Mouse (Mus musculus) kidney, postnatal 0 days (tissue): ENCODE results near the gene Usp10. TPM values are rescaled to one million over a fixed set of nuclear protein-coding genes. Genes with fewer than 3 reads are reported as not detected.
A peak's percentile ranks its signal among the peaks of the same experiment; 100 is the strongest.

Experiments
- ATAC-seq: fragments of 200-750 bp; cut with Nextera tagmentation; replicated peaks from 2 replicates; pipeline ENCODE4 v1.8.0; 2017; ENCODE audit warnings: low read depth, moderate number of reproducible peaks, moderate TSS enrichment, moderate library complexity; ENCODE audit not compliant: low FRiP score
- DNase-seq: peaks from one replicate; pipeline ENCODE4 v3.0.0-alpha.2; 2016; ENCODE audit warnings: low spot score
- H3K27ac ChIP-seq: fragments of 300-500 bp; sonication (generic); 2 replicates; pipeline ENCODE4 v1.5.1; 2014; ENCODE audit warnings: mild to moderate bottlenecking
- H3K27me3 ChIP-seq: fragments of 300-500 bp; sonication (generic); 2 replicates; pipeline ENCODE4 v1.6.1; 2014; ENCODE audit warnings: low read length, mixed read lengths; ENCODE audit not compliant: insufficient read depth
- H3K36me3 ChIP-seq: fragments of 300-500 bp; sonication (generic); 2 replicates; pipeline ENCODE4 v1.6.1; 2014; ENCODE audit warnings: low read length, mixed read lengths; ENCODE audit not compliant: insufficient read depth
- H3K4me1 ChIP-seq: fragments of 300-500 bp; sonication (generic); replicated peaks from 2 replicates; pipeline ENCODE4 v1.6.1; 2014; ENCODE audit warnings: antibody characterized with exemption, low read length, mixed read lengths; ENCODE audit not compliant: insufficient read depth
- H3K4me2 ChIP-seq: fragments of 300-500 bp; sonication (generic); 2 replicates; pipeline ENCODE4 v1.6.1; 2014; ENCODE audit warnings: mild to moderate bottlenecking, low read length, moderate library complexity, mixed read lengths
- H3K4me3 ChIP-seq: fragments of 300-500 bp; sonication (generic); replicated peaks from 2 replicates; pipeline ENCODE4 v1.5.1; 2014; ENCODE audit warnings: low read depth, low read length
- H3K9ac ChIP-seq: fragments of 300-500 bp; sonication (generic); 2 replicates; pipeline ENCODE4 v1.6.1; 2014; ENCODE audit warnings: low read depth, low read length
- H3K9me3 ChIP-seq: fragments of 300-500 bp; sonication (generic); replicated peaks from 2 replicates; pipeline ENCODE4 v1.6.1; 2016; ENCODE audit warnings: low read length, inconsistent platforms, mixed read lengths
- CTCF ChIP-seq: IDR thresholded peaks from 2 replicates; pipeline ENCODE4 v1.5.1; 2016; ENCODE audit warnings: antibody characterized with exemption, low read depth, mild to moderate bottlenecking, moderate library complexity
- WGBS: fragments of 180-500 bp; shearing (Covaris S2); extraction: QIAGEN DNeasy Blood & Tissue Kit; methylation state at CpG from one replicate; pipeline ENCODE4 v1.1.7; 2014; 5-methylcytosine and 5-hydroxymethylcytosine counted together
- polyA plus RNA-seq: library from polyadenylated mRNA; unstranded; fragments of >200 nt; fragmentation: Nextera tagmentation; extraction: Ambion mirVana; gene quantifications from 2 replicates; pipeline ENCODE4 v1.2.1, GENCODE M21; 2015

Gene Usp10
- polyA plus RNA-seq, 1 experiment from 2014 or later, result 97.5 TPM

DNA sequence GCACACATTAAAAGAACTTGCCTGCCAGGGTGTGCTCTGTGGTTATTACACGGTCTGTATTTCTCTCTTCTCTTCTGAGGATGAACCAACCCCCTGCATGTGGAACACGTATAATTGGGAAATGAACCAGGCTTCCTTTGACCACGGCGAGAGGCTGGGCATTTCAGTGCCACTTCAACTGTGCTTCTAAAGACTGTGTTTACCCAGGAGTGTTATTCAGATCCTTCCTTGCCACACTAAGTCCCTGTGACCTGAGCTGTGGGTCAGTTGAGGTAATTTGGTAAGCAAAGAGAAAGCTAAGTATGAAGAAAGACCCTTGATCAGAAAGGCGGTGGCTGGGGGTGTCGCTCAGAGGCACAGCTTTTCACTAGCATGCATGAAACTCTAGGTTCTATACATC, 28.9 kb upstream of the Usp10 start:
- Histone ChIP-seq H3K4me2 (no peak overlapping the region), H3K27ac (peak overlapping the region; percentile 60), H3K27me3 (no peaks in the 10 kb centered on the region), H3K4me3 (no peak overlapping the region), H3K36me3 (0 out of 2 replicates have a peak, but pooled peaks cover 5% of the 10 kb centered on the region), H3K4me1 (no peaks in the 10 kb centered on the region), H3K9ac (no peak overlapping the region), H3K9me3 (no peaks in the 10 kb centered on the region)
- TF ChIP-seq CTCF, result no peak
- ATAC-seq (no peak), DNase-seq (no peak)
- WGBS, result 65% methylated on average over 6 of the region's 6 CpGs

- no peak overlapping the region for H3K4me2 ChIP-seq
- no peak for TF ChIP-seq CTCF
- peak overlapping the region; percentile 60 for H3K27ac ChIP-seq
- H3K9me3 ChIP-seq, result no peaks in the 10 kb centered on the region
- no peaks in the 10 kb centered on the region for H3K4me1 ChIP-seq
- no peak overlapping the region for H3K4me3 ChIP-seq
- peak; percentile 32 for DNase-seq
- H3K36me3 ChIP-seq, result 0 out of 2 replicates have a peak, but pooled peaks cover 5% of the 10 kb centered on the region
- H3K9ac ChIP-seq, result no peak overlapping the region
- no peaks in the 10 kb centered on the region for H3K27me3 ChIP-seq
- no peak for ATAC-seq
- WGBS, result 41% methylated on average over 8 of the region's 8 CpGs
These were observed 28.2 kb upstream of the Usp10 start for GRCm38 (mm10) chr8:119881917-119882316.

GRCm38 (mm10) chr8:119883281-119883680, 26.9 kb upstream of the Usp10 start:
- 81% methylated on average over 7 of the region's 7 CpGs for WGBS

DNA sequence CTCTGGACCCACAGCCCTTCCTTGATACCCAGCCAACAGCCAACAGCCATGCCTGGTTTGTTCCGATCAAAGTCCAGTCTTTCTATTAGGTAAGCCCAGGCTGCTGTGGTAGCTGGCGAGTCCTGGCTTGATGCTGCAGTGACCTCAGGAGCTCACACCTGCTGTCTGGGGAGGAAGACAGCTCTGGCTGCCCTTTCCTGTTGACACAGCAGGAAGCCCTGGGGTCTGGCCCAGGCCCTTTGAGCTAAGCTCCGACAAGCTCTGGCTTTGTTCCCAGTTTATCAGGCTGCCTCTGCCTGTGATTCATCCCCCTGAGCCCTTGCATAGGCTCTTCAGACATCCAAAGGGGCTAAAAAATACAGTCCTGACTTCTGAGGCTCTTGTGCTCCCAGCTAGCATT, 24.5 kb upstream of the Usp10 start:
- no peak overlapping the region for H3K9ac ChIP-seq
- no peaks in the 10 kb centered on the region for H3K4me1 ChIP-seq
- ATAC-seq, result peak; percentile 94
- no peak overlapping the region for H3K4me2 ChIP-seq
- TF ChIP-seq CTCF, result no peak
- peak overlapping the region; percentile 33; the same call in 1 of the 2 replicates for H3K27ac ChIP-seq
- WGBS, result 26% methylated on average over 3 of the region's 3 CpGs
- H3K27me3 ChIP-seq, result no peaks in the 10 kb centered on the region
- peak; percentile 74 for DNase-seq
- no peak overlapping the region for H3K4me3 ChIP-seq
- no peaks in the 10 kb centered on the region for H3K36me3 ChIP-seq
- no peaks in the 10 kb centered on the region for H3K9me3 ChIP-seq

More at GRCm38 (mm10) chr8:119883281-119883680, 26.9 kb upstream of the Usp10 start:
- no peak overlapping the region for H3K4me3 ChIP-seq
- H3K4me2 ChIP-seq, result no peak overlapping the region
- H3K4me1 ChIP-seq, result no peaks in the 10 kb centered on the region
- H3K9ac ChIP-seq, result no peak overlapping the region
- no peaks in the 10 kb centered on the region for H3K27me3 ChIP-seq
- no peak for TF ChIP-seq CTCF
- H3K27ac ChIP-seq, result no peak overlapping the region
- DNase-seq (no peak), ATAC-seq (no peak)
- no peaks in the 10 kb centered on the region for H3K9me3 ChIP-seq
- 0 out of 2 replicates have a peak, but pooled peaks cover 2% of the 10 kb centered on the region for H3K36me3 ChIP-seq

DNA sequence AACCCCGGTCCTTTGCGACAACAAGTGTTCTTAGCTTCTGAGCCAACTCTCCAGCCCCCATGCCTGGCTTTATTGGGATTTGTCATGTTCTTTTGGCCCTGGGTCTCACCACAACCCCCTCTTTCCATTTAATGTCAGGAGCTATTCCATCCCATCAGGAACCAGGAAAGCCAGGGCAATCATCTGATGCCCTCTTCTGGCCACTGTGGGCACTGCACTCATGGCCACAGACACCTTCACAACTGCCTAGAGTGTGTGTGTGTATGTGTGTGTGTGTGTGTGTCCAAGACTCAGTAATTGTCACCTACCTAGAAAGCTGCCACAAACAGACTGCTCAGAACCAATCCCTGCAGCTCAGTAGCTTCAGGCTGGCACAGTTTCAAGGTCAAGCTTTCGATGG, 23.0 kb upstream of the Usp10 start:
- Histone ChIP-seq H3K36me3 (no peaks in the 10 kb centered on the region), H3K9me3 (no peaks in the 10 kb centered on the region), H3K27me3 (no peaks in the 10 kb centered on the region), H3K27ac (no peak overlapping the region), H3K4me2 (no peak overlapping the region), H3K4me3 (no peak overlapping the region), H3K4me1 (no peaks in the 10 kb centered on the region), H3K9ac (no peak overlapping the region)
- WGBS, result 97% methylated on average over 3 of the region's 3 CpGs
- peak; percentile 36 for DNase-seq
- ATAC-seq, result no peak
- peak; percentile 81 for TF ChIP-seq CTCF

GRCm38 (mm10) chr8:119888012-119888411, 22.1 kb upstream of the Usp10 start:
- Histone ChIP-seq H3K9ac (no peak overlapping the region), H3K4me1 (no peaks in the 10 kb centered on the region), H3K9me3 (no peaks in the 10 kb centered on the region), H3K36me3 (no peaks in the 10 kb centered on the region), H3K27me3 (no peaks in the 10 kb centered on the region), H3K27ac (no peak overlapping the region), H3K4me2 (no peak overlapping the region), H3K4me3 (no peak overlapping the region)
- WGBS, result 76% methylated on average over 4 of the region's 4 CpGs
- no peak for ATAC-seq
- no peak for TF ChIP-seq CTCF
- no peak for DNase-seq

- Histone ChIP-seq H3K9ac (no peak overlapping the region), H3K27ac (no peak overlapping the region), H3K27me3 (no peaks in the 10 kb centered on the region), H3K4me1 (0 out of 2 replicates have a peak, but pooled peaks cover 12% of the 10 kb centered on the region), H3K4me3 (no peak overlapping the region), H3K9me3 (no peaks in the 10 kb centered on the region), H3K4me2 (no peak overlapping the region), H3K36me3 (no peaks in the 10 kb centered on the region)
- WGBS, result 71% methylated on average over 4 of the region's 4 CpGs
- no peak for TF ChIP-seq CTCF
- DNase-seq (no peak), ATAC-seq (no peak)
These were observed 13.1 kb upstream of the Usp10 start for GRCm38 (mm10) chr8:119897069-119897468.
